Mouse (Mus musculus): Measurements from ENCODE around the gene Cyp46a1. TPM values are rescaled to one million over a fixed set of nuclear protein-coding genes. Genes with fewer than 3 reads are reported as not detected.

The Cyp46a1 gene
- total and polyA plus RNA-seq, 3 experiments: not detected

GRCm38 (mm10) chr12:108403957-108404356 lies 69.8 kb downstream of the Cyp46a1 start:
- Histone ChIP-seq H3K4me3 (replicated peaks in 1 of 3; ENCODE audit: low read depth in 2 of 3, low read length in 2 of 3, poor library complexity in 1 of 3) (no peak overlapping the region), H3K4me2 (ENCODE audit: insufficient read depth, low read depth, poor library complexity, severe bottlenecking) (no peak overlapping the region), H3K27ac (ENCODE audit: insufficient read depth, low read depth) (no peak overlapping the region), H3K9ac (ENCODE audit: insufficient read depth, low read depth) (no peak overlapping the region), H3K9me3 (replicated peaks; ENCODE audit: low read length) (peaks cover 3% of the 10 kb centered on the region), H3K27me3 (replicated peaks) (peaks cover 88% of the 10 kb centered on the region), H3K4me1 (ENCODE audit: control insufficient read depth in 1 of 2, insufficient read depth in 2 of 2) (no peaks in the 10 kb centered on the region), H3K79me2 (replicated peaks; ENCODE audit: control insufficient read depth, extremely low read depth, insufficient read depth, poor library complexity, severe bottlenecking) (no peaks in the 10 kb centered on the region), H3K36me3 (replicated peaks in 1 of 2; ENCODE audit: control insufficient read depth in 1 of 2, insufficient read depth in 1 of 2, low read length in 1 of 2) (no peaks in the 10 kb centered on the region)
- dilution Hi-C loops (cut with MboI; ENCODE audit: extremely low pct_ligation_motif_present, extremely low pct_unique_long_range_greater_than_20kb, low sequenced_read_pairs) (no loop called here), in situ Hi-C loops (cut with MboI; ENCODE audit: low pct_ligation_motif_present, low pct_unique_long_range_greater_than_20kb, low sequenced_read_pairs) (no loop called here)
- DNase-seq (ENCODE audit: extremely low read depth): no peak
- TF ChIP-seq RCOR1 (conservative IDR thresholded peaks at IDR 0.05; ENCODE audit: low read depth, low read length) (no peak), SIN3A (IDR thresholded peaks at IDR 0.05; ENCODE audit: low read length) (no peak), ZC3H11A (IDR thresholded peaks at IDR 0.05; ENCODE audit: low read depth, low read length) (no peak), PAX5 (IDR thresholded peaks at IDR 0.05; ENCODE audit: low read length) (no peak), MAFK (IDR thresholded peaks at IDR 0.05; ENCODE audit: insufficient replicate concordance, low read length) (no peak), ZMIZ1 (IDR thresholded peaks at IDR 0.05; ENCODE audit: low read depth, low read length) (no peak), MEF2A (IDR thresholded peaks at IDR 0.05; ENCODE audit: borderline replicate concordance, low read depth, low read length) (no peak), MXI1 (IDR thresholded peaks at IDR 0.05; ENCODE audit: low read depth, low read length) (no peak)

- Histone ChIP-seq H3K27me3 (replicated peaks) (peaks cover 85% of the 10 kb centered on the region), H3K4me1 (ENCODE audit: control insufficient read depth in 1 of 2, insufficient read depth in 2 of 2) (no peaks in the 10 kb centered on the region), H3K36me3 (replicated peaks in 1 of 2; ENCODE audit: control insufficient read depth in 1 of 2, insufficient read depth in 1 of 2, low read length in 1 of 2) (no peaks in the 10 kb centered on the region), H3K9ac (ENCODE audit: insufficient read depth, low read depth) (no peak overlapping the region), H3K4me2 (ENCODE audit: insufficient read depth, low read depth, poor library complexity, severe bottlenecking) (no peak overlapping the region), H3K9me3 (replicated peaks; ENCODE audit: low read length) (peaks cover 3% of the 10 kb centered on the region), H3K4me3 (replicated peaks in 1 of 3; ENCODE audit: low read depth in 2 of 3, low read length in 2 of 3, poor library complexity in 1 of 3) (no peak overlapping the region), H3K79me2 (replicated peaks; ENCODE audit: control insufficient read depth, extremely low read depth, insufficient read depth, poor library complexity, severe bottlenecking) (no peaks in the 10 kb centered on the region), H3K27ac (ENCODE audit: insufficient read depth, low read depth) (no peak overlapping the region)
- in situ Hi-C loops (cut with MboI; ENCODE audit: low pct_ligation_motif_present, low pct_unique_long_range_greater_than_20kb, low sequenced_read_pairs): no loop called here
- no peak for DNase-seq (ENCODE audit: extremely low read depth)
- dilution Hi-C loops (cut with MboI; ENCODE audit: extremely low pct_ligation_motif_present, extremely low pct_unique_long_range_greater_than_20kb, low sequenced_read_pairs): no loop called here
- no peak for TF ChIP-seq RCOR1 (conservative IDR thresholded peaks at IDR 0.05; ENCODE audit: low read depth, low read length)
- no peak for TF ChIP-seq MAX (IDR thresholded peaks at IDR 0.05; ENCODE audit: low read length)
- TF ChIP-seq ELF1 (IDR thresholded peaks at IDR 0.05; ENCODE audit: low read depth, low read length): no peak
- no peak for TF ChIP-seq E2F4 (IDR thresholded peaks at IDR 0.05; ENCODE audit: insufficient replicate concordance, low read depth, low read length)
- no peak for TF ChIP-seq MAFK (IDR thresholded peaks at IDR 0.05; ENCODE audit: insufficient replicate concordance, low read length)
These were observed 74.9 kb downstream of the Cyp46a1 start for GRCm38 (mm10) chr12:108409100-108409499.

DNA sequence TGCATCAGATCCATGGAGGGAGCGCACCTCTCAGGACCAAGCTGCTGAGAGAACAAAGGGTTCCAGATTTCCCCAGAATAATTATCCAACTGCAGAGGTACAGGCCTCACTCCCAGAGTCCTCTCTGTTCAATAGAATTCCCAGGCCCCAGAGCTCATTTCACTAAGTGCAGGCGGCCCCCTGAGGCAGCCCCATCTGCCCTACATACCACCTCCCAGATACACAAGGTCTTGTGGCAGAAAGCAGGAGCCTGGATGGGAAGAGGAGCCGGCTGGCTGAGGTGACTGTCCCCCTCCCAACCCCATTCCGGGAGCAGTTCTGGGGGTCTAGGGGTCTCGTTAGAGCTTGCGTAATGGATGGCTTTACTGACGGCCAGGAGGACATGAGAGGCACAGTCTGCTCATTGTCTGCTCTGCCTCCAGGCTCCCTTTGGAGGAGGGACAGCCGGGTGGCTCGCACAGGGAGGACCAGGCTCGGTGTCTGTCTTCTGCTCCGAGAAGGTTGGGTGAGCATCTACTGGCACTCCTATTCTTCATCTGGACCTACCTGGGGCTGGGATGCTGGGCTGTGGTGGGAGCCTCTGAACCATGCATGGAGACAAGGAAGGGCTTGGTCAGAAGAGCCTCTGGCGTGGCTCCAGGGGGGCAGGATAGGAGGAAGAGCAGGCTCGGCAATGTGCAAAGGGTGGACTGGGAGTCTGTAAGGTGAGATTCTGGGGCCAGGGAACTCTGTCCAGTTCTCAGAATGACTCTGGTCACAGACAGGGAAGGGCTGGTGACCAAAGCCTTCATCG lies 76.4 kb downstream of the Cyp46a1 start:
- H3K9me3 ChIP-seq (replicated peaks; ENCODE audit: low read length): no peaks in the 10 kb centered on the region
- no peak overlapping the region for H3K9ac ChIP-seq (ENCODE audit: insufficient read depth, low read depth)
- peaks cover 83% of the 10 kb centered on the region for H3K27me3 ChIP-seq (replicated peaks)
- no peaks in the 10 kb centered on the region for H3K4me1 ChIP-seq (ENCODE audit: control insufficient read depth in 1 of 2, insufficient read depth in 2 of 2)
- dilution Hi-C loops (cut with MboI; ENCODE audit: extremely low pct_ligation_motif_present, extremely low pct_unique_long_range_greater_than_20kb, low sequenced_read_pairs) (no loop called here), in situ Hi-C loops (cut with MboI; ENCODE audit: low pct_ligation_motif_present, low pct_unique_long_range_greater_than_20kb, low sequenced_read_pairs) (no loop called here)
- no peak overlapping the region for H3K4me2 ChIP-seq (ENCODE audit: insufficient read depth, low read depth, poor library complexity, severe bottlenecking)
- no peak overlapping the region for H3K27ac ChIP-seq (ENCODE audit: insufficient read depth, low read depth)
- no peaks in the 10 kb centered on the region for H3K36me3 ChIP-seq (replicated peaks in 1 of 2; ENCODE audit: control insufficient read depth in 1 of 2, insufficient read depth in 1 of 2, low read length in 1 of 2)
- TF ChIP-seq KAT2A (IDR thresholded peaks at IDR 0.05; ENCODE audit: insufficient replicate concordance, low read length) (no peak), NELFE (IDR thresholded peaks at IDR 0.05; ENCODE audit: low read depth, low read length) (no peak), GABPA (IDR thresholded peaks at IDR 0.05; ENCODE audit: insufficient replicate concordance, low read depth, low read length) (no peak), USF1 (IDR thresholded peaks at IDR 0.05; ENCODE audit: low read depth, low read length) (no peak), MAFK (IDR thresholded peaks at IDR 0.05; ENCODE audit: insufficient replicate concordance, low read length) (no peak), MAX (IDR thresholded peaks at IDR 0.05; ENCODE audit: low read length) (no peak), PAX5 (IDR thresholded peaks at IDR 0.05; ENCODE audit: low read length) (no peak), JUN (IDR thresholded peaks at IDR 0.05; ENCODE audit: insufficient read depth, low read depth, low read length) (no peak), MXI1 (IDR thresholded peaks at IDR 0.05; ENCODE audit: low read depth, low read length) (no peak), TCF12 (IDR thresholded peaks at IDR 0.05; ENCODE audit: low read depth, low read length) (no peak), CHD1 (IDR thresholded peaks at IDR 0.05; ENCODE audit: low read depth, low read length) (no peak), TBP (conservative IDR thresholded peaks at IDR 0.05; ENCODE audit: low read depth, low read length) (no peak), SIN3A (IDR thresholded peaks at IDR 0.05; ENCODE audit: low read length) (no peak)
- H3K4me3 ChIP-seq (replicated peaks in 1 of 3; ENCODE audit: low read depth in 2 of 3, low read length in 2 of 3, poor library complexity in 1 of 3): no peak overlapping the region
- H3K79me2 ChIP-seq (replicated peaks; ENCODE audit: control insufficient read depth, extremely low read depth, insufficient read depth, poor library complexity, severe bottlenecking): no peaks in the 10 kb centered on the region
- no peak for DNase-seq (ENCODE audit: extremely low read depth)
